Mouse (Mus musculus): ENCODE results near the gene Tom1.

DNA sequence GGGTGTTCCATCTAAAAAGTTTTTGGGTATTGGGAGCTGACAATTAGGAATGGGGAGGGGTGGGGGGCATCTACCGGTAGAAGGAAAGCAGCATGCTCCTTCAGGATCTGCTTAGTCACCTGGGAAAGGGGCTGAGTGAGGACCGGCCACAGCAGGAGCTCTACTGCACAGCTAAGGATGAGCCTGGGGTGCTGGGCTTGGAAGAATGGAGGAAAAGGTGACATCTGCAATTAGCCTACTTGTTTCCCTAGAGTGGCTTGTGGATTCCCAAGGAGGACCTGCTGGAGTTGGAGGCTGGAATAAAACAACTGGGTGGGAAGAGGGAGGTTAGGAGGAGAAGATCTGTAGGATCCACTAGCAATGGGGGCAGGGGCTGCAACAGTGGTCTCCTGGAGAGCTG is 19.9 kb upstream of the Tom1 start:
- TF ChIP-seq CTCF (IDR thresholded peaks at IDR 0.05): no peak
- TF ChIP-seq EP300 (IDR thresholded peaks at IDR 0.05): no peak
